Mouse (Mus musculus) cerebellum, postnatal 4 days (tissue): Measurements from ENCODE around the gene Abi3.

ENCODE experiments used
- DNase-seq, 2 experiments: peaks; one replicate each; pipeline ENCODE4 v3.0.0; 2022; ENCODE audit warnings: low spot score in 2 of 2, mixed read lengths in 1 of 2

Abi3 gene

DNA sequence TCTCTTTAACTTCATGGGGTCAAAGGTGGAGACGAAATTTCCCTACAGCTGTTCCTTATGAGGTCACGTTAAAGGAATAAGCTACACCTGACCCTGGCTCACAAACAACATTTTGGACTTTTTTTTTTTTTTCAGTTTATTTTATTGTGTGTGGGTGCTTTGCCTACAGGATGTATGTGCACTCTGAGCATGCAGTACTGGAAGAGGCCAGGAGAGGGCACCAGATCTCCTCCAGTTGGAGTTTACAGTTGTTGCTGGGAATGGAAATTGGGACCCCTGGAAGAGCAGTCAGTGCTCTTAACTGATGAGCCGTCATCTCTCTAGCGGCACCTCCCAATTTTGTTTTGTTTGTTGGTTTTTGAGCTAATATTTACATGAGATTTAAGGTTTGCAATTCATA lies 56.6 kb downstream of the Abi3 start:
- DNase-seq: no peak

DNA sequence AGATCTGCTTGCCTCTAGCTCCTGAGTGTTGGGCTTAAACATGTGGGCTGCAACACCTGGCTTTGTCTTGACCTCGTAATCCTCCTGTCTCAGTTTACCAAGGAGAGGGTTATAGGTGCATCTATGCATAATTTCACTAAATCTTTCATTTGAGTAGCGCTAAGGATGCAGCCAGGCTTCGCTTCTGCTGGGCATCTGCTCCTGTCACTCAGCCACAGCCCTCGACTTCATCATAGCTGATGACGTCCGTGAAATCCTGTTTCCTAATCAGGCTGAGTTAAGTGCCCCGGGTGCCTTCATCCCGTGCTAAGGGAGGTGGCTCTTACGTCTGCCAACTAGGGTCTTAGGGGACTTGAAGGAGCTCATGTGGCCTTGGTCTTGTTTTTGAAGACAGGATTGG lies 58.3 kb downstream of the Abi3 start:
- DNase-seq: no peak

DNA sequence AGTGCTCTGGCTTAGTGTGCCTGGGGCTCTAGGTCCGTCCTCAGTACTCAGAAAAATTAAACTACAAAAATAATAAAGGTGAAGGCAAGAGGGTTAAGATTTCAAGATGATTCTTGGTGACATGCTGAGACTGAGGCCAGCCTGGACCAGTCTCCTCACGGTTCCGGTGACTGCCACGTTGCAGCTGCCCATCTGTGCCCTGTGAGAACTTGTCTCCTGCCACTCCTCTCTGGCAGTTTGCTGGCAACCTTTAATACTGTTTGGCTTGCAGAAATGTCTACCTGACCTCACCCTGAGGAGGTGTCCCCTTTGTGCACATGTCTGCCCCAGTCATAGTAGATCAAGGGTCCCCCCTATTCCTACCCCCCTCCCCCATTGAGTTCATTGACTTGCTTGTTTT lies 58.8 kb downstream of the Abi3 start:
- no peak for DNase-seq

DNA sequence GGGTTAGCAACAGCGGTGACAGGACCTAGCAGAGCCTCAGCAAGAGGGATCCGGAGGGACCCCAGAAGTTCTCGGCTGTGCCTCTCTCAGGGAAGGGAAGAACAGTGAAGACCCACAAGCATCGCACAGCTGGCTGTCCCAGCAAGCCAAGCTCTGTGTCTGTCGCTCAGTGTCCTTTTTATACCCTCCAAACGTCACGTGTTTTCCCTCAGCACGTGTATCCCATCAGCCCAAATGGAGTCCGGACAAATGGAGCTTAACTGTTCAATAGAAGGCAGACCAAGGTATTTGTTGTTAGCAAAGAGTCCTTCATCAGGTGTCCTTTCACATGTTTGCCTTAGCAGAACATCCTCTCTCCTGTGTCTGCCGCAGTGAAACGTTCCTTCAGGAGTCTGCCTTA lies 60.7 kb downstream of the Abi3 start:
- DNase-seq: no peak

- no peak for DNase-seq
Measured at GRCm38 (mm10) chr11:95780480-95780879, 61.8 kb downstream of the Abi3 start.
